Mouse (Mus musculus) mesoderm, embryonic 11.5 days (tissue): Measurements from ENCODE around the gene Hdac11.

Source experiments
- DNase-seq: peaks from one replicate; pipeline ENCODE4 v3.0.0-alpha.2; 2012; ENCODE audit warnings: low read depth, low spot score

Gene Hdac11

GRCm38 (mm10) chr6:91169129-91169528, 12.7 kb downstream of the Hdac11 start:
- no peak for DNase-seq

DNA sequence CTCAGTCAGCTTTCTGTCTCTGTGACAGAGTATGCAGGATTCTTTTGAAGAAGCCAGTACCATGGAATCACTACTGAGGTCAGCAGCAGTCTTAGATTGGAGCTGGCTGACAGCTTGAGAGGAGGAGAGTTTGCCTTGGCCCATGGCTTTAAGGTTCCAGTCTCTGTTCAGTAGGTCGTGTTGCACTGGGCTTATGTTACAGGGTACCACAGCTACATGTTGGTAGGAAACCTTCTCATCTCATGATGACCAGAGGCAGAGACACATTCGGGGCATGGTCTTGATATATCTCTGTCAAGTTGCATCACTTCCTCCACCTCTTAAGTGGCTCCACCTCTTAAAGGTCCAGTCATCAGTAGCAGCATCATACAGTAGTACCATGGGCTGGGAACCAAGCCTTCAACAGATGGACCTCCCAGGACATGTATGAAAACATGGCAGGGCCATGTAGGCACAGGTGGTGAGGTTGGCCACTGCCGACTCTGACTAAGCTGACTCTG, 15.0 kb downstream of the Hdac11 start:
- DNase-seq, result no peak

- DNase-seq, result no peak
Measured at GRCm38 (mm10) chr6:91172381-91172780, 15.9 kb downstream of the Hdac11 start.

DNA sequence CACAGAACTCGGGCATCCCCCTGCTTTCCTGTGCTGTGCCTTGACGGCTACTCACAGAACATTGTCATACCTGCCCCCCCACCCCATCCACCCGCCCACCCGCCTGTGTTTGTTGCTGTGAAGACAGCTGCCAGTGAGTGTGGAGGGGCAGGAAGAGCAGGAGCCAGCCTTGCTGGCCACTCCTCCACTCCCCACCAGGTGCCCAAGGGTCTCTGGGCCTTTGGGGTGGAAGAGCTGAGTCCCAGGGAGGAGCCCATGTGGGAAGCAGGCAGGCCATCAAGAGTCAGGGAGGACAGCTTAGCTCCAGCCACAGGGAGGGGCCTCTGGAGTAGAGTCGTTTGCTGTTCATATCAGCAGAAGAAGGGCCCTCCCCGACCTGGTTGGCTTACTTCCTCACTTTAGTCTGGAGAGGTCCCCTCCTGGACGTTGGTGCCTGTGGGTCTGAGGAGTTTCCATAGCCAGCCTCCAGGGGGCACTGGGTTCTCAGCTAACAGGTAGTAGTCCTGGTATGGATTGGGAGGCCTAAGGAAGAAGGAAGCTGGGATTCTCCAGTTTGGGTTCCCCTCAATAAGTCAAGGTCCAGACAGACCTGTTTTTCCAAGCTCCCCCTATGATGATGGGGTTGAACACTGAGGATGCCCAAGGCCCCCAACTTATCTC, 16.9 kb downstream of the Hdac11 start:
- peak; percentile 63 for DNase-seq

DNA sequence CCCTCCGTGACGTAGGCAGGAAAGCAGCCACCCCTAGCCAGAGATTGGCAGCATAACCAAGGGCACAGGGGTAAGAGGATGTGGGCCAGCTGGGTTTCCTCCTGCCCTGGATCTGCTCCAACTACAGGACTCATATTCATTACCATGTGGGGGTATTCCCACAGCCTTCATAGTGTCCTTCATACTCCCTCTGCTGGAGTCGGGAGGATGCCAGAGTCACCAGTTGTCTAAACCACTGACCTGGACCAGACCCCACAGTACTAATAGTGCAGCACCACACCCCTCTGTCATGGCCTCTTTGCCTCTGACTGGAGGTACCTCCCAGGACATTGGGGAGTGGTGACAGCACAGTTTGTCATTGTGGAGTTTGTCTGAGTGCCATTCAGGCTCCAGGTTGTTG, 17.7 kb downstream of the Hdac11 start:
- DNase-seq, result no peak

- peak; percentile 47 for DNase-seq
Measured at GRCm38 (mm10) chr6:91180767-91181171, 24.3 kb downstream of the Hdac11 start.

DNA sequence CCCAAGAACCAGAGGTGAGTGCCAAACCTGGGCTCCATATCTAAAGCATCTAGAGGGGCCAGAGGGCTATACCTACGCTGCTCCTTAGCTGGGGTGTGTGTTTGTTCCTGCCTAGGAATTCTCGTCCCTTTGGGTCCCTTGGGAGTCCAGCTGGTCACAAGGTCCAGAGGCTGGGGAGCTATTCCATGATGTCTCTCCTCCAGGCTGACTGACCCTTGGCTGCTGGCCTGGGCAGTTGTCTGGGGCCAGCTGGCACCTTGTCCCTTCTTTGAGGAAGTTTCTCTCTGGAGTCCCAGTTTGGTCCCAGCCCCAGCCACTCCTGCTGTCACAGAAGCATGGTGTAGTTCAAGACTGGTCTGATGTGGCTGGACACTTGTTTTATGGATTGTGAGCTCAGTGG, 24.9 kb downstream of the Hdac11 start:
- DNase-seq, result no peak

DNA sequence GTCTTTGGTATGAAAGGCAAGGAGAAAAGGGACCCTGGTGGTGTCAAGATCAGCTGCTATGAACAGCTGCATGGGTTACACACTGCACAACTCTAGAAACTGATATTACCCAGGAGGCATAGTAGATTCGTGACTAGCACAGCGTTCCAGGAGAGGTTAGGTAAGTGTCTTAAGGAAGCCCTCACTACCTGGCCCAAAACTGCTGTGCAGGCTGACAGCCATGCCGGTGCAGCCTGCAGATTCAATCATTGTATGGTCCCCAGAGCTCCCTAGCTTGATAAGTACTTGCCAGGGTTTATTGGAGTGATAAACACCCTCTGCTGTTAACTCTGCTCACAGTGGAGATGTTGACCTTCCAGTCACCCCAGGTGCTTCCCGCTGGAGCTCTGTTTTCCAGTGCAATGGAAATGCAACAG, 25.6 kb downstream of the Hdac11 start:
- no peak for DNase-seq

DNA sequence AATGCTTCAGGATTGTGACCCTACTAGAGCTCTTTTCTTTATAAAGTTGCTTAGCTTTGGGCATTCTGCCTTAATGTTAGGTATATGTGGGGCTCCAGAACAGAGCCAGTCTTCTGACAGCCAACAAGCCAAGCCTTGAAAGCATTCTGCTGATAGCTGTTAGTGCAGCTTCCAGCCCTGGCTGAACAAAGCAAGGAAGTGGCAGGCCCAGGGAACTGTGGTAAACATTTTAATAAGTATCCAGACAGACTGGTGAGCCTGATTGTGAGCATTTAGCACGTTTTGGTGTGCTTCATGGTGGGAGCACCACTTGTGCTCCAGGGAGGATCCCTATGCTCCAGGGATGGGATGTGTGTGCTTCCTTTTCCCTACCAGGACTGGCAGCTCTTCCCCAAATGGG, 26.6 kb downstream of the Hdac11 start:
- DNase-seq, result no peak

DNA sequence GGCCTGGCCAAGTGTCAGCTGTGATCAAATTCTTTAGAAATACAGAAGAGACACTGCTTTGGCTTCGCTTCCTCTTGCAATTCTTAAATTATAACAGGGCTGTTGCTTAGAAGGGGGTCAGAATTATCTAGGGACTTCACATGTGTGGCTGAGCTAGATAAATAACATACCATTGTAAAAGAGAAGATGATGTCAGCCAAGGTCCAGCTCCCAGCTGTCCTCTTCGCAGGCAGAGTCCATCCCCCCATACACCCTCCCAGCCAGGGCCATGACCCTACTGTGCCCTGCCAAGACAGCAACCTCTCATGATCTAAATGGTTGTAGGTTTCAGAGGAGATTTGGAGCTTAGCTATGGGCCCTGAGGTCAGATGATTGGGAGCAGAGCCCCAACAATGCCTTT, 27.5 kb downstream of the Hdac11 start:
- DNase-seq, result no peak

DNA sequence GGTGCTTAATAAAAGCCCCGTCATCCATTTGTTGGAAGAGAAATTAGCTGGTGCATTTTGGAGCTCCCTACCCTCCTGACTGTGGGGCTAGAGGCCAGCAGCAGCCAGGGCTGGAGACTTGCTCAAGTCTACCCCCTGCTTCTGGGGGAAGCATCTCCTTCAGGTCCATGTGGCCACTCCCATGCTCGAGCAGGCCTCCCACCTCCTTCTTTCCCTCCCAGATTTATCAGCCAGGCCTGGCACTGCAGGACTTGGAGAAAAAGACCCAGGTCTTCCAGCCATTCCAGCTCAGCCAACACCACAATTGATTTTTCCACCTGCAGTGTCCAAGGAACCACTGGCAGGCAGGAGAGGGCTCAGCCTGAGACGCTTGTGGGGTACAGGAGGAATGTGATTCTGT, 28.3 kb downstream of the Hdac11 start:
- DNase-seq, result no peak

- no peak for DNase-seq
Measured at GRCm38 (mm10) chr6:91185502-91185901, 29.0 kb downstream of the Hdac11 start.

DNA sequence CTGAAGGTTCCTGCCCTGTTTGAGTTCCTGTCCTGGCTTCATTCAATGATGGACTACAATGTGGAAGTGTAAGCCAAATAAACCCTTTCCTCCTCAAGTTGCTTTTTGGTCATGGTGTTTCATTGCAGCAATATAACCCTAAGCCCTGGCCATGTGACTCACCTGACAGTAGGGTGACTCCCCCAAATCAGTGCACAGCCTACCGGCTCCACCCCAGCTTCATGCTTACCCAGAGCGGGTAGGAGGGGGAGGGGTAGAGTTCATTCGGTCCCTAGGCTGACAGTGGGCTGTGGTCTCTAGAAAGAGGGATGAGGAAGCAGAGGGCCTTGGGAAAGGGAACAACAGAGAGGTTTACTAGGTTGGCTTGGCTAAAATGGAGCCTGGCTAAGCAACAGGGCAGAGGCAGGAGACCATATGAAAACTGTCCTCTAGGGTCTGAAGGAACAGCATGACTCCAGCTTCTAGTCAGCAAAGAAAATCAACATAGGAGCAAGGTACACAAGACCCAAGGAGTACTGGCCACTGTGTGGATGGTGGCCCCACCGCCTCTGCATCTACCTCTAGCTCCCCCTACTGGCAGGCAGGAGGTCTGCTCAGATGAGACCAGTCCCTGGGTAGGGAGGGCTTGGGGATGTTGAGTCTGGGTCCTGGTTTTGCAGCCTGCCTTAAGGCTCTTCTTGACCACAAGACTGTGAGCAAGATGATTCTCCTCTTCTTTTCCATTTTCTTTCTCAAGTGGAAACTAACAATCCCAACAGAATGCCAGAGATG, 29.9 kb downstream of the Hdac11 start:
- no peak for DNase-seq

- DNase-seq, result no peak
Measured at GRCm38 (mm10) chr6:91186934-91187333, 30.5 kb downstream of the Hdac11 start.

DNA sequence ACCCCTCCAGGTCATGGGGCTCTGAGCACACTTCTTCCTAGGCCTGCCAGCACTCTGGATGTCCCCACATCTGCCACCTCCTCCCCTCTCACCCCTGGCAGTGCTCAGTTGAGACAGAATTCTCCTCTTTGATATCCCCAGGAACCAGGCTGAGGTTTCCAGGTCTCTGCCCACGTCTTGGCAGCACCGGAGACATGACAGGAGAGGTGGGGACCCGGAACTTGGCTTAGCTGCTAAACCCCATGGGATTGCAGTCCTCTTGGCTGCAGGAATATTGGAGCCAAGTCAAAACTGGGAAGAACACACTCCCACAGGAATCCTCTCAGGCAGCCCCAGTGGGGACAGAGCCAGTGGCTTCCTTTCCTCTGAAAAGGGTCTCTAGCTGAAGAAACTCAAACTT, 31.4 kb downstream of the Hdac11 start:
- no peak for DNase-seq

DNA sequence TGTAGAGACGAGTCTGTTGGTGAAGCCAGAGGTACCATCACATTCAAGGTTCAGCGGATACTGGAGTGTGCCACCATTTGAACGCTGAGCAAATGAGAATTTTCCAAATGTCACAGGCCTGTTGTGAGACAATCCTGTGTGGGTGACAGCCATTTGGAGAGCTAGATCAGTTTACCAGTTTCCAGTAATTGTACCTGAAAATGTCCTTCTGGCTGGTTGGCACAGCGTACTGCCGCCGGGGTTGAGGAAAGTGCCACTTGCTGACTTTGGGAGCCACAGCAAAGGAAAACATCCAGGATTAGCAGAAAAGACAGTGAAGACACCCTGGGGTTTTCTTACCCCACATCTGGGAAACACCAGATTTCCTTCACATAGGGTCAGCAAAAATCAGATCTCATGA, 33.5 kb downstream of the Hdac11 start:
- DNase-seq, result no peak

DNA sequence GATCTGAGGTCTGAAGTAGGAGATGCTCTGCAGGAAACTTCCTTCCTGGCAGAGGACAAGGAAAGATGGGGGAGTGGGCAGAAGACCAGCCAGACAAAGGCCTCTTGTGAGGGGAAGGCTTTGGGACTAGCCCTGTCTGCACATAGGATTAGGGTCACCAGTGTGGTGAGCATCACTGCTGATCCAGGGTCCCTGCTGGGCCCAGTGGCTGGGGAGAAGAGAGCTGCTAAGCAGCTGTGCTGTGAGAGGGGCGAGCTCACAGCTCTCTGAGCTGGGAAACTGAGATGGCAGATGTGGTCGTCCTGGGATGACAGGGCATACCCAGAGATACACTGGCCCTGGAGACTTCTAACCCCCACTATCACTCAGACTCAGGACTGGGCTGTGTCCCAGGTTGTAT, 35.0 kb downstream of the Hdac11 start:
- DNase-seq, result no peak

GRCm38 (mm10) chr6:91192421-91192820, 36.0 kb downstream of the Hdac11 start:
- DNase-seq, result no peak

DNA sequence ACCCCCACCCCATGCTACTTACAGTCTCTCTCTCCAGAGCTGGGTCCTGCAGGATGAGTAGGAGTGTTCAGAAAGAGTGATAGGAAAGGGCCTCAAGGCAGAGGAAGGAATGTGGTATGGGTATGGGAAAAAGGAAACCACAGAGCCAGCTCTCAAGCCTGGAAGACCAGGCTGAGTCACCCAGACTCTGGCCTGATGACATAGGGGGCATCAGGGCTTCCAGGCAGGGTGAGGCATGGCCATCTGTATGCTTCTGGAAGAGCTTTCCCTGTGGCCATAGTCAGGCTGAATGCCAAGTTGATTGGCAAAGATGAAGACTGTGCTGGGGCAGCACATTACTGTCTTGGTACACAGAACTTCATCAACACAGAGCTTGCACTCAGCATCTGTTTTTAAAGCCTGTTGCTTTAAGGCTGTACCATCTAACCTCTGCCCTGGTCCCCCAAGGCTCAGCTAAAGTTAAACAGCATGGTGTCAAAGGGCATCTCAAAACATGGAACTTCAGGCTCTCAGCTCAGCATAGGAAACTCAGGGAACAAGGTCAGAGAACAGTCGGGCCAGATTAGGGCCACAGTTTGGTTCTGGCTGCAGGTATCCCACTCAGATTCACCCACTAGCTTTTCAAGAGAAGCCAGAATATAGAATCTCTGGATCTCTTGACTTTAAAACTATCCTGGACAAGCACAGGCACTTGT, 36.5 kb downstream of the Hdac11 start:
- DNase-seq, result no peak

- no peak for DNase-seq
Measured at GRCm38 (mm10) chr6:91198456-91198855, 42.0 kb downstream of the Hdac11 start.

- peak; percentile 76 for DNase-seq
Measured at GRCm38 (mm10) chr6:91200429-91201188, 44.1 kb downstream of the Hdac11 start.

DNA sequence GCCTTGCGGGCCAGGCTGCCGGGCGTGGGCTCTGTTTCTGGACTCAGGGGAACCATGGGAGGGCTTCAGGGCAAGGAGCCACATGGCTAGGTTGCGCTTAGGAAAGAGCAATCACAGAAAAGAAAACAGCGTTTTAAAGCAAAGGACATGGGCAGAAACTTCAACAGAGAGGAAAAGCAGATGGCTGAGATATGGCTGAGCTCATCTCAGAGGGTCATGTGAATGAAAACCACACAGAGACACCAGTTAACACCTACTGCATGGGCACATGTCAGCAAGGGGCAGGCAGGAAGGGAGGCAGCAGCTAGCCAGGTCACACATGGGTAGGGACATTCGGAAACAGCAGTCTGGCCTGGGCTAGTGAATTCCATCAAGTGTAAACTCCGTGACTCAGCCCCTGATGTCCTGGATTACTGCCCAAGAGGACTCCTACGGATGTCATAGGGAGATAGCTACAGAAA, 45.4 kb downstream of the Hdac11 start:
- DNase-seq, result no peak
